Mouse (Mus musculus): Measurements from ENCODE around the gene Zcchc24. TPM values are rescaled to one million over a fixed set of nuclear protein-coding genes. Genes with fewer than 3 reads are reported as not detected.
A peak's percentile ranks its signal among the peaks of the same experiment; 100 is the strongest.

The Zcchc24 gene
- polyA plus RNA-seq, 1 experiment from 2014 or later = 4.3 TPM

DNA sequence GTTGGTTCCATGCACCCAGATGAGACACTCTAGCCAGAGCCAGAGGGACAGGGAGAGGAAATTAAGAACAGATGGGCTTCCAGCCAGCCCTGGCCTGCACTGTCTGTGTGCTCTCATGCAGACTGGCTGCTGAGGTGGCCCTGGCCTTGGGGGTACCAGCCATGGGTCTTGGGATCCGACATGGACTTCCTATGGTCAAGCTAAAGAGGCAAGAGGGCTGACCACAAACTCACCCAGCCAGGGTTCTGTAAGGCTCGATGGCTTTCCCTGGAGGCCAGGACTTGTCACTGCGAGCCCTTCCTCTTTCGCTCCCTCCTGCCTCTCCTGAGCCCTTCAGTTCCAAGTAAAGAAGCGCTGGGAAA lies 41.7 kb downstream of the Zcchc24 start:
- H3K36me3 ChIP-seq = no peaks in the 10 kb centered on the region

GRCm38 (mm10) chr14:25726226-25727148 lies 42.4 kb downstream of the Zcchc24 start:
- Histone ChIP-seq H3K36me3 (0 out of 2 replicates have a peak, but pooled peaks cover under 1% of the 10 kb centered on the region), H3K4me1 (replicated peaks) (peaks cover 26% of the 10 kb centered on the region), H3K27ac (no peak overlapping the region), H3K9me3 (replicated peaks) (no peaks in the 10 kb centered on the region), H3K27me3 (no peaks in the 10 kb centered on the region), H3K9ac (no peak overlapping the region), H3K4me3 (replicated peaks) (no peak overlapping the region), H3K4me2 (no peak overlapping the region)
- ATAC-seq (ENCODE audit: low read depth) = no peak
- DNase-seq = peak; percentile 31
- WGBS (ENCODE audit: insufficient replicate concordance) = 32% methylated on average over 20 of the region's 20 CpGs

More for the DNA sequence above, 41.7 kb downstream of the Zcchc24 start:
- Histone ChIP-seq H3K27ac (no peak overlapping the region), H3K27me3 (no peaks in the 10 kb centered on the region), H3K9me3 (replicated peaks) (no peaks in the 10 kb centered on the region), H3K4me3 (replicated peaks) (no peak overlapping the region), H3K4me2 (no peak overlapping the region), H3K9ac (no peak overlapping the region), H3K4me1 (replicated peaks) (peaks cover 26% of the 10 kb centered on the region)
- DNase-seq (no peak), ATAC-seq (ENCODE audit: low read depth) (no peak)
- 39% methylated on average over 5 of the region's 5 CpGs for WGBS (ENCODE audit: insufficient replicate concordance)

DNA sequence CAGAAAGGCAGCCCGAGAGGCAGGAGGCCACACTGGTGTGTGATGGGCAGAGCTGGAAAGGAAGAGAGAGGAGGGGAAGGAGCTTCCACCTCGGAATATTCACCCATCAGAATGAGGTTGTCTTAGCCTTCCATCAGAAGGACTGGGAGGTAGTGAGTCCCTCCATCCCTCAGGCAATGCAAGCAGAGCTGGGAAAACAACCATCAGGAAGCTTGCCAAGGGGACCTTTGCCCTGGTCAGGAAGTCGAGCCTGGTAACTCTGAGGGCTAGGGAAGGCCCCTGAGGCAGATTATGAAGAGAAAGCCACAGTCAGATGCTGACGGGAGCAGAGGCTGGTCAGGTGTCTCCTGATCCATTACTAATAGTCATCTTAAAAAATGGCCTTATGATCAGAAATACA lies 43.1 kb downstream of the Zcchc24 start:
- Histone ChIP-seq H3K36me3 (0 out of 2 replicates have a peak, but pooled peaks cover 2% of the 10 kb centered on the region), H3K27ac (no peak overlapping the region; the same call in 1 of the 2 replicates), H3K9me3 (replicated peaks) (no peaks in the 10 kb centered on the region), H3K9ac (no peak overlapping the region), H3K27me3 (no peaks in the 10 kb centered on the region), H3K4me1 (replicated peaks) (peaks cover 26% of the 10 kb centered on the region), H3K4me3 (replicated peaks) (no peak overlapping the region), H3K4me2 (no peak overlapping the region)
- DNase-seq = no peak
- peak; percentile 29; the same call in 1 of the 2 replicates for ATAC-seq (ENCODE audit: low read depth)
- 37% methylated on average over 4 of the region's 4 CpGs for WGBS (ENCODE audit: insufficient replicate concordance)

GRCm38 (mm10) chr14:25725032-25725497 lies 43.8 kb downstream of the Zcchc24 start:
- Histone ChIP-seq H3K9me3 (replicated peaks) (no peaks in the 10 kb centered on the region), H3K27ac (peak overlapping the region; percentile 34; the same call in 1 of the 2 replicates), H3K27me3 (no peaks in the 10 kb centered on the region), H3K4me2 (no peak overlapping the region), H3K36me3 (0 out of 2 replicates have a peak, but pooled peaks cover 2% of the 10 kb centered on the region), H3K4me3 (replicated peaks) (no peak overlapping the region), H3K9ac (no peak overlapping the region), H3K4me1 (replicated peaks) (peaks cover 26% of the 10 kb centered on the region)
- peak; percentile 55 for ATAC-seq (ENCODE audit: low read depth)
- no peak for DNase-seq
- 82% methylated on average over 11 of the region's 11 CpGs for WGBS (ENCODE audit: insufficient replicate concordance)

DNA sequence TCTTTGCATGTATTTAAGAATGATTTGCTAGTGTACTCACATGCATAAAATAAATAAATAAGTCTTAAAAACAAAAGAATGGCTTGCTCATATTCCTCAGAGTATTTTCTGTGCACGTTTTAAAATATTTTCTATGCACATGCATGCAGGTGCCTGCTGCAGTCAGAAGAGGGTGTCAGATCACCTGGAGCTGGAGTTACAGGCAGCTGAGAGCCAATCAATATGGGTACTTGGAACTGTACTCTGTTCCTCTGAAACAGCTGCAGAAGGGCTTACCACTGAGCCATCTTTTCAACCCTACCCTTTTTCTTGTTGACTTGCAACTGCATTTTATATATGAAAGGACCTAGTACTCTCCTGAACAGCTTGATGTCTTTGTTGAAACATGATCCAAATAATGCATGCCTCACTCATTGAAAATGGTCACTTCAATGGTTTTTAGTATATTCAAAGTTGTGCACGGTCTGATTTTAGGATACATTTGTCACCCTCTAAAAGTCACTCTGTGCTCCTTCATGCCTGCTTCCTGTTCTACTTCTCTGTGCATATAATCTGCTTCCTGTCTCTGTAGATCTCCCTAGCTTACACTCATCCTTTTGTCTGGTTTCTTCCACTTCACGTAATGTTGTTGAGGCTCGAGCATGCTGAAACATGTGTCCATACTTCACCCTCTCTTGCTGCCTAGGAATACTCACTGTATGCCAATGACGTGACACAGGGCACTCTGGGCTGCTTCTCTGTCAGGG lies 47.7 kb downstream of the Zcchc24 start:
- no peak overlapping the region for H3K27ac ChIP-seq
- H3K27me3 ChIP-seq = no peaks in the 10 kb centered on the region
- no peaks in the 10 kb centered on the region for H3K9me3 ChIP-seq (replicated peaks)
- peaks cover 7% of the 10 kb centered on the region; the same call in 1 of the 2 replicates for H3K36me3 ChIP-seq
- H3K9ac ChIP-seq = no peak overlapping the region
- no peak overlapping the region for H3K4me2 ChIP-seq
- H3K4me1 ChIP-seq (replicated peaks) = peaks cover 33% of the 10 kb centered on the region
- no peak overlapping the region for H3K4me3 ChIP-seq (replicated peaks)
- no peak for ATAC-seq (ENCODE audit: low read depth)
- DNase-seq = no peak
- 52% methylated on average over 5 of the region's 5 CpGs for WGBS (ENCODE audit: insufficient replicate concordance)

DNA sequence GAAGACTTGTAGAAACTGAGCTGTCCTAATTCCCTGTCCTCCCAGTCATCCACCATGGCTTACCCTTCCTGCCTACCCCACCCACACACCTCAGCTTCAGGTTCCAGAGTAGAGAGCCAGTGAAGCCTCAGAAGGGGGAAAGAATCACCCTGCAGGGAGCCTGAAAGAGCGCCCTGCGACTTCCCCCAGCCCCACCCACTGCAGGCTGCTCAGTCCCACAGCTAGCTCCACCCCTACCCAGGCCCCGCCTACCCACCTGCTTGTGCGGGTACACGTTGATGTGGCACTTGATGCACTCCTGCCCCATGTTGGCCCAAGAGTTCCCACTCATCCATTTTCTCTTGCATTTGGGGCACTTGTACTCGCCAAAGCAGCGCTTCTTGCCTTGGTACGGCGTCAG lies 49.5 kb downstream of the Zcchc24 start:
- WGBS (ENCODE audit: insufficient replicate concordance) = 38% methylated on average over 9 of the region's 9 CpGs
- DNase-seq (peak; percentile 42), ATAC-seq (ENCODE audit: low read depth) (no peak)
- Histone ChIP-seq H3K27ac (no peak overlapping the region), H3K27me3 (no peaks in the 10 kb centered on the region), H3K4me2 (no peak overlapping the region), H3K9ac (no peak overlapping the region), H3K9me3 (replicated peaks) (no peaks in the 10 kb centered on the region), H3K36me3 (peaks cover 11% of the 10 kb centered on the region), H3K4me1 (replicated peaks) (peaks cover 17% of the 10 kb centered on the region), H3K4me3 (replicated peaks) (no peak overlapping the region)

GRCm38 (mm10) chr14:25718471-25718870 lies 50.4 kb downstream of the Zcchc24 start:
- Histone ChIP-seq H3K36me3 (peaks cover 11% of the 10 kb centered on the region), H3K9me3 (replicated peaks) (no peaks in the 10 kb centered on the region), H3K9ac (no peak overlapping the region), H3K4me3 (replicated peaks) (no peak overlapping the region), H3K4me2 (no peak overlapping the region), H3K27me3 (no peaks in the 10 kb centered on the region), H3K27ac (no peak overlapping the region), H3K4me1 (replicated peaks) (peaks cover 14% of the 10 kb centered on the region)
- DNase-seq (no peak), ATAC-seq (ENCODE audit: low read depth) (no peak)
- 6% methylated on average over 2 of the region's 2 CpGs for WGBS (ENCODE audit: insufficient replicate concordance)

GRCm38 (mm10) chr14:25717718-25718117 lies 51.1 kb downstream of the Zcchc24 start:
- ATAC-seq (ENCODE audit: low read depth) (no peak), DNase-seq (no peak)
- no peak overlapping the region for H3K4me2 ChIP-seq
- WGBS (ENCODE audit: insufficient replicate concordance) = 75% methylated on average over 8 of the region's 8 CpGs
- H3K36me3 ChIP-seq = peaks cover 11% of the 10 kb centered on the region
- no peak overlapping the region for H3K27ac ChIP-seq
- H3K4me1 ChIP-seq (replicated peaks) = peaks cover 14% of the 10 kb centered on the region
- no peaks in the 10 kb centered on the region for H3K9me3 ChIP-seq (replicated peaks)
- H3K9ac ChIP-seq = no peak overlapping the region
- no peak overlapping the region for H3K4me3 ChIP-seq (replicated peaks)
- H3K27me3 ChIP-seq = no peaks in the 10 kb centered on the region

DNA sequence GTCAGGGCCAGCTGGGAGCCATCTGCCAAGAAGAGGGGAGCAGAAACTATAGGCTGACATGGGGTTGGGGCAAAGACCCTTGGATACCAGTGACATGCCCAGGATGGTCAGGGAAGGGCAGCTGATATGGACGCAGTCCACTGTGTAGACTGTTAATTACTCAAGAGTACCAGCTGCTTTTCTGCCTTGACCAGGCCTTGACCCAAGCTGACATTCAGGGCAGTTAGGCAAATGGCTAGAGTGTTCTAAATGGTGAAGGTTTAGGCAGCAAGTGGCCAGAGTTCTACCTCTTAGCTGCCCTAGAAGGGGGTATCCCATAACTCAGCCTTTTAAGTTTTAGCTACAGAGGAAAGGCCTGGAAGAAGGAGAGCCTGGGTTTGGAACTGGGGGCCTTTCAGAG lies 52.3 kb downstream of the Zcchc24 start:
- peaks cover 11% of the 10 kb centered on the region for H3K36me3 ChIP-seq
- H3K27ac ChIP-seq = no peak overlapping the region
- H3K4me1 ChIP-seq (replicated peaks) = peaks cover 20% of the 10 kb centered on the region
- H3K9me3 ChIP-seq (replicated peaks) = no peaks in the 10 kb centered on the region
- WGBS (ENCODE audit: insufficient replicate concordance) = 54% methylated on average over 1 of the region's 1 CpGs
- ATAC-seq (ENCODE audit: low read depth) = no peak
- no peak overlapping the region for H3K4me3 ChIP-seq (replicated peaks)
- no peaks in the 10 kb centered on the region for H3K27me3 ChIP-seq
- H3K9ac ChIP-seq = no peak overlapping the region
- DNase-seq = no peak
- no peak overlapping the region for H3K4me2 ChIP-seq

DNA sequence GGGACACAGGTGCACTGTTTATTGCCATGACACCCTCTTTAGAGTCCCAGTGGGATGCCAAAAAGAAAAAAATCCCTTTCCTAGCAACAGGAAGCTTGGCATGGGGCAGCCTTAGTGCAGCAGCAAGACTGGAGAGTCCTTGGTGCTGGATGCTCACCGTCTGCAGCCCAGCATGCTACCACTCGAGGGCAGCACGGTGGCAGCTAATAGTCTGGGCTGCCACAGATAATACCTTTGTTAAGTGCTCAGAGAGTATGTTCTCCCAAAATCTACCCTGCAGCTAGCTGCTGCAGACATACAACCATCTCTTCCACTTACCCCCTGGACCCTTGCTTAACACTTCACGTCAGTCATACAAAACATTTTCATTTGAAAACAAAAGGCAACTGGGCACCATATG lies 55.4 kb downstream of the Zcchc24 start:
- peaks cover 7% of the 10 kb centered on the region for H3K36me3 ChIP-seq
- H3K4me3 ChIP-seq (replicated peaks) = no peak overlapping the region
- H3K9me3 ChIP-seq (replicated peaks) = no peaks in the 10 kb centered on the region
- 23% methylated on average over 4 of the region's 4 CpGs for WGBS (ENCODE audit: insufficient replicate concordance)
- H3K9ac ChIP-seq = no peak overlapping the region
- no peak for ATAC-seq (ENCODE audit: low read depth)
- no peak overlapping the region for H3K4me2 ChIP-seq
- no peaks in the 10 kb centered on the region for H3K27me3 ChIP-seq
- no peak overlapping the region for H3K27ac ChIP-seq
- no peak for DNase-seq
- H3K4me1 ChIP-seq (replicated peaks) = peaks cover 40% of the 10 kb centered on the region

GRCm38 (mm10) chr14:25711602-25712001 lies 57.2 kb downstream of the Zcchc24 start:
- no peak overlapping the region for H3K4me3 ChIP-seq (replicated peaks)
- peaks cover 45% of the 10 kb centered on the region for H3K4me1 ChIP-seq (replicated peaks)
- 0 out of 2 replicates have a peak overlapping the region, but pooled peaks have one; percentile 71 for H3K27ac ChIP-seq
- no peaks in the 10 kb centered on the region for H3K9me3 ChIP-seq (replicated peaks)
- no peak for ATAC-seq (ENCODE audit: low read depth)
- no peak overlapping the region for H3K9ac ChIP-seq
- H3K4me2 ChIP-seq = no peak overlapping the region
- H3K27me3 ChIP-seq = no peaks in the 10 kb centered on the region
- H3K36me3 ChIP-seq = peaks cover 5% of the 10 kb centered on the region
- DNase-seq = no peak
- 68% methylated on average over 8 of the region's 8 CpGs for WGBS (ENCODE audit: insufficient replicate concordance)

Measured in liver, embryonic 13.5 days (tissue).